Mouse (Mus musculus) MEL (cell line): ENCODE data around the gene Tmub1. TPM values are rescaled to one million over a fixed set of nuclear protein-coding genes. Genes with fewer than 3 reads are reported as not detected.

Experiments used
- DNase-seq: peaks from one replicate; pipeline ENCODE4 v3.0.0; 2011; ENCODE audit warnings: low read depth, low spot score
- H3K27ac ChIP-seq: 2 replicates; pipeline ENCODE4 v1.5.1; 2012; ENCODE audit warnings: low read depth, mild to moderate bottlenecking, control low read depth, low read length, moderate library complexity; ENCODE audit not compliant: control insufficient read depth
- H3K27me3 ChIP-seq, 2 experiments: fragments of 150-350 bp in 1 of 2; sonication (generic) in 1 of 2; 2 replicates each; pipeline ENCODE4 v1.6.1; 2012; ENCODE audit warnings: low read length in 2 of 2, mild to moderate bottlenecking in 2 of 2, improper control_type of control experiment in 1 of 2, moderate library complexity in 1 of 2; ENCODE audit not compliant: insufficient read depth in 2 of 2, control insufficient read depth in 1 of 2
- H3K36me3 ChIP-seq, 2 experiments: 2 replicates each; pipeline ENCODE4 v1.6.1; 2012 to 2014; ENCODE audit warnings: low read length in 2 of 2, improper control_type of control experiment in 1 of 2, inconsistent platforms in 1 of 2, mild to moderate bottlenecking in 1 of 2; ENCODE audit not compliant: insufficient read depth in 2 of 2, control insufficient read depth in 1 of 2
- H3K4me1 ChIP-seq, 2 experiments: fragments of 150-350 bp in 1 of 2; sonication (generic) in 1 of 2; 2 replicates each; pipeline ENCODE4 v1.6.1; 2012; ENCODE audit warnings: low read length in 2 of 2, improper control_type of control experiment in 1 of 2, mild to moderate bottlenecking in 1 of 2; ENCODE audit not compliant: insufficient read depth in 2 of 2, control insufficient read depth in 1 of 2
- H3K4me3 ChIP-seq, 2 experiments: fragments of 150-350 bp in 1 of 2; sonication (generic) in 1 of 2; 2 replicates each; pipeline ENCODE4 v1.5.1; 2012; ENCODE audit warnings: low read depth in 2 of 2, low read length in 2 of 2, mild to moderate bottlenecking in 2 of 2, moderate library complexity in 2 of 2, control low read depth in 1 of 2, improper control_type of control experiment in 1 of 2; ENCODE audit not compliant: control insufficient read depth in 1 of 2, insufficient read depth in 1 of 2
- H3K79me2 ChIP-seq: 2 replicates; pipeline ENCODE4 v1.6.1; 2012; ENCODE audit warnings: mild to moderate bottlenecking, low read length, moderate library complexity; ENCODE audit not compliant: control insufficient read depth, poor library complexity, insufficient read depth
- H3K9ac ChIP-seq: 2 replicates; pipeline ENCODE4 v1.6.1; 2012; ENCODE audit warnings: low read depth, mild to moderate bottlenecking, control low read depth, low read length, moderate library complexity; ENCODE audit not compliant: control insufficient read depth, poor library complexity, severe bottlenecking
- H3K9me3 ChIP-seq: fragments of 150-350 bp; sonication (generic); replicated peaks from 2 replicates; pipeline ENCODE4 v1.6.1; 2012; ENCODE audit warnings: mild to moderate bottlenecking, low read length, improper control_type of control experiment, moderate library complexity; ENCODE audit not compliant: insufficient read depth
- BHLHE40 ChIP-seq: IDR thresholded peaks from 2 replicates; pipeline ENCODE4 v1.6.1; 2012; ENCODE audit warnings: low read depth, mild to moderate bottlenecking, inconsistent platforms, low read length, improper control_type of control experiment, borderline replicate concordance
- CHD1 ChIP-seq: IDR thresholded peaks from 2 replicates; pipeline ENCODE4 v1.6.1; 2012; ENCODE audit warnings: low read depth, mild to moderate bottlenecking, inconsistent platforms, low read length, improper control_type of control experiment
- CHD2 ChIP-seq: IDR thresholded peaks from 2 replicates; pipeline ENCODE4 v1.6.1; 2011; ENCODE audit warnings: low read length, improper control_type of control experiment
- CTCF ChIP-seq, 3 experiments: IDR thresholded peaks in 2 of 3; conservative IDR thresholded peaks in 1 of 3; 2 replicates each; pipeline ENCODE4 v1.5.1; 2011 to 2012; ENCODE audit warnings: low read length in 3 of 3, low read depth in 2 of 3, mild to moderate bottlenecking in 2 of 3, improper control_type of control experiment in 1 of 3, inconsistent platforms in 1 of 3, mixed read lengths in 1 of 3, moderate library complexity in 1 of 3; ENCODE audit not compliant: control insufficient read depth in 1 of 3, insufficient read depth in 1 of 3, poor library complexity in 1 of 3, severe bottlenecking in 1 of 3
- E2F4 ChIP-seq: IDR thresholded peaks from 2 replicates; pipeline ENCODE4 v1.6.1; 2011; ENCODE audit warnings: low read depth, low read length, improper control_type of control experiment, borderline replicate concordance
- ELF1 ChIP-seq: IDR thresholded peaks from 2 replicates; pipeline ENCODE4 v1.6.1; 2014; ENCODE audit warnings: low read depth, mild to moderate bottlenecking, inconsistent platforms, low read length, improper control_type of control experiment, moderate library complexity
- EP300 ChIP-seq, 2 experiments: IDR thresholded peaks; 2 replicates each; pipeline ENCODE4 v1.6.1; 2011; ENCODE audit warnings: improper control_type of control experiment in 2 of 2, low read length in 2 of 2, low read depth in 1 of 2, mild to moderate bottlenecking in 1 of 2
- GABPA ChIP-seq: IDR thresholded peaks from 2 replicates; pipeline ENCODE4 v1.6.1; 2012; ENCODE audit warnings: low read depth, mild to moderate bottlenecking, inconsistent platforms, low read length, improper control_type of control experiment, moderate library complexity
- GATA1 ChIP-seq: IDR thresholded peaks from 2 replicates; pipeline ENCODE4 v1.6.1; 2011; ENCODE audit warnings: low read depth, low read length, improper control_type of control experiment
- HCFC1 ChIP-seq: IDR thresholded peaks from 2 replicates; pipeline ENCODE4 v1.6.1; 2012; ENCODE audit warnings: low read depth, mild to moderate bottlenecking, inconsistent platforms, low read length, improper control_type of control experiment, moderate library complexity
- KAT2A ChIP-seq: conservative IDR thresholded peaks from 2 replicates; pipeline ENCODE4 v1.6.1; 2012; ENCODE audit warnings: low read depth, low read length, improper control_type of control experiment, inconsistent platforms
- MAX ChIP-seq: IDR thresholded peaks from 2 replicates; pipeline ENCODE4 v1.6.1; 2011; ENCODE audit warnings: low read length, improper control_type of control experiment
- MAZ ChIP-seq: IDR thresholded peaks from 2 replicates; pipeline ENCODE4 v1.6.1; 2012; ENCODE audit warnings: low read depth, mild to moderate bottlenecking, inconsistent platforms, low read length, improper control_type of control experiment
- MEF2A ChIP-seq: IDR thresholded peaks from 2 replicates; pipeline ENCODE4 v1.6.1; 2014; ENCODE audit warnings: low read depth, mild to moderate bottlenecking, inconsistent platforms, low read length, improper control_type of control experiment; ENCODE audit not compliant: poor library complexity, insufficient replicate concordance, severe bottlenecking; ENCODE audit errors: extremely low read depth
- MYB ChIP-seq: IDR thresholded peaks from 2 replicates; pipeline ENCODE4 v1.6.1; 2011; ENCODE audit warnings: mild to moderate bottlenecking, low read depth, low read length, improper control_type of control experiment
- MYC ChIP-seq: IDR thresholded peaks from 2 replicates; pipeline ENCODE4 v1.6.1; 2011; ENCODE audit warnings: low read depth, mild to moderate bottlenecking, low read length, improper control_type of control experiment, moderate library complexity
- NELFE ChIP-seq: IDR thresholded peaks from 2 replicates; pipeline ENCODE4 v1.6.1; 2011; ENCODE audit warnings: low read depth, low read length, improper control_type of control experiment
- NRF1 ChIP-seq: IDR thresholded peaks from 2 replicates; pipeline ENCODE4 v1.6.1; 2014; ENCODE audit warnings: low read depth, mild to moderate bottlenecking, inconsistent platforms, low read length, improper control_type of control experiment, moderate library complexity; ENCODE audit not compliant: poor library complexity, insufficient read depth, severe bottlenecking
- POLR2A ChIP-seq, 2 experiments: IDR thresholded peaks; 2 replicates each; pipeline ENCODE4 v1.6.1; 2011 to 2012; ENCODE audit warnings: low read length in 2 of 2, mild to moderate bottlenecking in 2 of 2, control low read depth in 1 of 2, improper control_type of control experiment in 1 of 2, low read depth in 1 of 2, moderate library complexity in 1 of 2; ENCODE audit not compliant: control insufficient read depth in 1 of 2, insufficient read depth in 1 of 2, poor library complexity in 1 of 2
- POLR2AphosphoS2 ChIP-seq: IDR thresholded peaks from 2 replicates; pipeline ENCODE4 v1.6.1; 2011; ENCODE audit warnings: low read length, improper control_type of control experiment
- POLR2AphosphoS5 ChIP-seq: IDR thresholded peaks from 2 replicates; pipeline ENCODE4 v1.6.1; 2012; ENCODE audit warnings: low read depth, borderline replicate concordance, mild to moderate bottlenecking, inconsistent platforms, low read length, moderate library complexity, mixed read lengths
- RAD21 ChIP-seq: IDR thresholded peaks from 2 replicates; pipeline ENCODE4 v1.6.1; 2011; ENCODE audit warnings: mild to moderate bottlenecking, low read depth, low read length, improper control_type of control experiment
- RCOR1 ChIP-seq: IDR thresholded peaks from 2 replicates; pipeline ENCODE4 v1.6.1; 2012; ENCODE audit warnings: low read depth, mild to moderate bottlenecking, inconsistent platforms, low read length, improper control_type of control experiment
- SIN3A ChIP-seq: IDR thresholded peaks from 2 replicates; pipeline ENCODE4 v1.6.1; 2012; ENCODE audit warnings: low read length, improper control_type of control experiment, inconsistent platforms
- SMC3 ChIP-seq: IDR thresholded peaks from 2 replicates; pipeline ENCODE4 v1.6.1; 2011; ENCODE audit warnings: low read depth, low read length, improper control_type of control experiment
- TAL1 ChIP-seq: IDR thresholded peaks from 2 replicates; pipeline ENCODE4 v1.6.1; 2012; ENCODE audit warnings: mild to moderate bottlenecking, inconsistent platforms, low read length, moderate library complexity, mixed read lengths
- TCF12 ChIP-seq: IDR thresholded peaks from 2 replicates; pipeline ENCODE4 v1.6.1; 2014; ENCODE audit warnings: low read depth, mild to moderate bottlenecking, inconsistent platforms, low read length, improper control_type of control experiment, moderate library complexity
- UBTF ChIP-seq: IDR thresholded peaks from 2 replicates; pipeline ENCODE4 v1.6.1; 2012; ENCODE audit warnings: low read depth, mild to moderate bottlenecking, inconsistent platforms, low read length, improper control_type of control experiment, moderate library complexity, borderline replicate concordance; ENCODE audit not compliant: insufficient read depth
- USF1 ChIP-seq: IDR thresholded peaks from 2 replicates; pipeline ENCODE4 v1.6.1; 2014; ENCODE audit warnings: low read depth, mild to moderate bottlenecking, inconsistent platforms, low read length, improper control_type of control experiment, moderate library complexity
- USF2 ChIP-seq, 2 experiments: IDR thresholded peaks; 2 replicates each; pipeline ENCODE4 v1.6.1; 2011 to 2012; ENCODE audit warnings: improper control_type of control experiment in 2 of 2, low read length in 2 of 2, borderline replicate concordance in 1 of 2, inconsistent platforms in 1 of 2, low read depth in 1 of 2, mild to moderate bottlenecking in 1 of 2; ENCODE audit not compliant: insufficient read depth in 1 of 2
- ZC3H11A ChIP-seq: IDR thresholded peaks from 2 replicates; pipeline ENCODE4 v1.6.1; 2012; ENCODE audit warnings: low read depth, mild to moderate bottlenecking, inconsistent platforms, low read length, improper control_type of control experiment
- ZMIZ1 ChIP-seq: IDR thresholded peaks from 2 replicates; pipeline ENCODE4 v1.6.1; 2012; ENCODE audit warnings: low read depth, mild to moderate bottlenecking, inconsistent platforms, low read length, improper control_type of control experiment, moderate library complexity
- ZNF384 ChIP-seq: IDR thresholded peaks from 2 replicates; pipeline ENCODE4 v1.6.1; 2012; ENCODE audit warnings: low read depth, mild to moderate bottlenecking, inconsistent platforms, low read length, improper control_type of control experiment
- polyA plus RNA-seq, 2 experiments: library from polyadenylated mRNA; stranded (reverse) in 1 of 2; unstranded in 1 of 2; fragments of >175 nt in 1 of 2; fragments of >200 nt in 1 of 2; gene quantifications; 2 replicates each; pipeline versions ENCODE4 v1.2.1 to v1.2.4; 2012; ENCODE audit warnings: low replicate concordance in 2 of 2, low read depth in 1 of 2; ENCODE audit not compliant: insufficient read length in 2 of 2, insufficient read depth in 1 of 2, missing spikeins in 1 of 2
- total RNA-seq: library from RNA; depleted of rRNA; stranded (reverse); fragments of 300-350 nt; gene quantifications from 2 replicates; pipeline ENCODE4 v1.2.3, GENCODE M21; 2012

Tmub1 gene
- total and polyA plus RNA-seq, 3 experiments = 17.8 to 36.0 TPM; not detected in 1

DNA sequence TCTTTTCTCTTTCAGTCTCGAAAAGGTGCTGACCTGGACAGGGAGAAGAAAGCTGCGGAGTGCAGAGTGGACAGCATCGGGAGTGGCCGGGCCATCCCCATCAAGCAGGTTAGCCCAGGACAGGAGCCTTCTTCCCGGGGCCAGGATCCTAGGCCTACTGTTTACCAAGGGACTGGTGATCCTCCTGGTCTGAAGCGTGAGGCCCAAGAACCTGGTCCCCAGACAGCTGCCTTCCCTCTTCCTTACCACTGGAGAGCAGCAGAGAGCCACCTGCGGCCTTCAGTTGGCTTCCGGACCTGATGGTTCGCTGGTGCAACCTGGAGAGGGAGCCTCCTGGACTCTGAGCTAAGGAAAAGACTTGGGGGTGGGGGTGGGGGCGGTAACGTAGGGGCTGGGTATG lies 35.7 kb upstream of the Tmub1 start:
- no peak overlapping the region for H3K27ac ChIP-seq

DNA sequence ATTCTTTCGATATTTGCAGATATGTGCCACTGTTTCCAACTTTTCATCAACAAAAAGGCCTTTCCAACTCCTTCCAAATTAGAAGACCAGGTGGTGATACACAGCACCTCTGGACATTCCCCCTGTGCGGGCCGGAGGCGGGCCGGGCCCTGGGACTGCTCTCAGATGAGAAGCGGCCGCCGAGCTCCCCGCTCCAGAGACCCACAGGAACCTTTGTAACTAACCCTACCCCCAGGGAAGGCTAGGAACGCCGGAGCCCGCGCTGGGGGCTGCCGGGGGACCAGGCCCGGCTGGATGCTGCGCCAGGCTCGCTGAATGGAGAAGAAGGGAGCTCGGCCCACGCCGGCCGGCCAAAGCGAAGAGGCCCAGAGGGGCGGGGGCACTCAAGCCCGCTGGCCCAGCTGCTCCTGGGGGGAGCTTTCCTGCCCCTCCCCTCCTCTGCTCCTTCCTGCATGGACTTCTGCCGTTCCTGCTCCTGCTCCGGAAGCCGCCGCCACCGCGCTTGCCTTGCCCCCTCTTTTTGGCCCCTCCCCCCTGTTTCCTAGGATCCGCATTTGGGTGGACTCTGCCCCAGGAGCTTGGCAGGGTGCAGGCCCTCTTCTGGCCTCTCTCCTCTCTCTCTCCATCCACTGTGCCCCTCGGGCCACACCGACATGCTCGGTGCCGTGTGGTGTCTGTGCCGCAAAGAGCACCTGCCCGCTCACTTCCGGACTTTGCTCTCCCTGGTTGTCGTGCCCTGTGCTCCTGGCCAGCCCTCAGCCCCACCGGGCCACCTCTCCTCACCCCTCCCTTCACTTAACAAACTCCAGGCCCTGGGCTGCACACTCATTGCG lies 34.8 kb upstream of the Tmub1 start:
- TF ChIP-seq UBTF = no peak
- TF ChIP-seq MAX = no peak
- TF ChIP-seq RCOR1 = no peak
- no peak for TF ChIP-seq POLR2AphosphoS5
- no peak for TF ChIP-seq SMC3
- TF ChIP-seq MAZ = no peak
- no peak for TF ChIP-seq NELFE
- no peak for TF ChIP-seq ELF1
- no peak for TF ChIP-seq NRF1
- TF ChIP-seq CTCF (IDR thresholded peaks at IDR 0.05 in 2 of 3, conservative IDR thresholded peaks at IDR 0.05 in 1 of 3; ENCODE audit: control insufficient read depth in 1 of 3, insufficient read depth in 1 of 3, low read depth in 2 of 3, low read length in 3 of 3, poor library complexity in 1 of 3, severe bottlenecking in 1 of 3) = no peak
- no peak for TF ChIP-seq GABPA
- TF ChIP-seq ZNF384 = no peak
- TF ChIP-seq, all 39 proteins: peak for 0
- no peaks in the 10 kb centered on the region for H3K79me2 ChIP-seq
- DNase-seq = no peak
- no peaks in the 10 kb centered on the region for H3K27me3 ChIP-seq
- H3K4me3 ChIP-seq = no peak overlapping the region
- H3K4me1 ChIP-seq = no peaks in the 10 kb centered on the region
- no peaks in the 10 kb centered on the region for H3K9me3 ChIP-seq
- H3K27ac ChIP-seq = no peak overlapping the region
- H3K9ac ChIP-seq = no peak overlapping the region
- H3K36me3 ChIP-seq = peaks cover 0 to 13% of the 10 kb centered on the region in 2 experiments; a peak in 2 of 4 replicates

More for the DNA sequence above, 35.7 kb upstream of the Tmub1 start:
- Histone ChIP-seq H3K27me3 (no peaks in the 10 kb centered on the region), H3K79me2 (no peaks in the 10 kb centered on the region), H3K9ac (no peak overlapping the region), H3K9me3 (no peaks in the 10 kb centered on the region), H3K4me3 (no peak overlapping the region)
- TF ChIP-seq ZMIZ1 (no peak), POLR2AphosphoS2 (no peak), USF1 (no peak), KAT2A (no peak), MYB (no peak), SMC3 (peak; percentile 65), TCF12 (no peak), GATA1 (no peak), E2F4 (no peak), NELFE (no peak), SIN3A (no peak), HCFC1 (no peak), CHD1 (no peak), ZNF384 (no peak), RAD21 (peak; percentile 67), TAL1 (no peak), BHLHE40 (no peak), POLR2A (IDR thresholded peaks at IDR 0.05; ENCODE audit: control insufficient read depth in 1 of 2, insufficient read depth in 1 of 2, low read depth in 1 of 2, low read length in 2 of 2, poor library complexity in 1 of 2) (no peak), CHD2 (no peak), USF2 (IDR thresholded peaks at IDR 0.05; ENCODE audit: borderline replicate concordance in 1 of 2, insufficient read depth in 1 of 2, low read depth in 1 of 2, low read length in 2 of 2) (no peak), EP300 (IDR thresholded peaks at IDR 0.05; ENCODE audit: low read depth in 1 of 2, low read length in 2 of 2) (no peak), UBTF (no peak), GABPA (no peak), ZC3H11A (peak; percentile 31), MYC (no peak), CTCF (IDR thresholded peaks at IDR 0.05 in 2 of 3, conservative IDR thresholded peaks at IDR 0.05 in 1 of 3; ENCODE audit: control insufficient read depth in 1 of 3, insufficient read depth in 1 of 3, low read depth in 2 of 3, low read length in 3 of 3, poor library complexity in 1 of 3, severe bottlenecking in 1 of 3) (peak; percentile 75 to 89 (median 86)), NRF1 (no peak), ELF1 (no peak), MEF2A (no peak), MAZ (no peak), POLR2AphosphoS5 (no peak)
- TF ChIP-seq, all 39 proteins: peak for 4
- peak; percentile 71 for DNase-seq
- peaks cover 0 to 21% of the 10 kb centered on the region in 2 experiments; a peak in 2 of 4 replicates for H3K36me3 ChIP-seq
- no peaks in the 10 kb centered on the region for H3K4me1 ChIP-seq
